Comparison of ENCODE assay signal across 20 mouse cellular contexts in genomic region chr6:31086283-31086682, GRCm38 (mm10).
DNase-seq lines count a peak whose midpoint lies in the region; ATAC-seq and TF ChIP-seq lines count a peak whose summit lies in the region.
"Had no signal": no experiment of that assay in that cellular context is flagged by ENCODE, and none has a peak within 500 bp of the region (broad histone marks: within the 10 kb centered on the region; RNA-seq: fewer than 3 reads in every experiment).

No protein-coding gene starts in this region.

- ATAC-seq in forebrain, postnatal 0 days, result no peak
- ATAC-seq: Patski had no signal

- H3K4me1 ChIP-seq in forebrain, embryonic 10.5 days, result peaks cover 48% of the 10 kb centered on the region
- peaks cover 20% of the 10 kb centered on the region for H3K4me1 ChIP-seq in forebrain, postnatal 0 days (ENCODE audit: insufficient read depth)
- peaks cover 9% of the 10 kb centered on the region; the same call in 1 of the 2 replicates for H3K4me1 ChIP-seq in spleen, adult 2 months (ENCODE audit: control insufficient read depth, insufficient read depth, insufficient read length)

- H3K4me3 ChIP-seq in forebrain, embryonic 10.5 days, result no peak overlapping the region
- no peak overlapping the region for H3K4me3 ChIP-seq in forebrain, postnatal 0 days (ENCODE audit: low read depth, low read length)
- no peak overlapping the region for H3K4me3 ChIP-seq in layer of hippocampus, adult 2 months
- H3K4me3 ChIP-seq in spleen, adult 2 months (ENCODE audit: extremely low read depth, insufficient read depth, insufficient read length), result no peak overlapping the region
- H3K4me3 ChIP-seq: embryonic facial prominence, embryonic 13.5 days; heart, adult 2 months; heart, embryonic 15.5 days had no signal

- no peaks in the 10 kb centered on the region for H3K9me3 ChIP-seq in forebrain, embryonic 10.5 days
- H3K9me3 ChIP-seq in forebrain, postnatal 0 days (ENCODE audit: low read length), result no peaks in the 10 kb centered on the region
- H3K9me3 ChIP-seq: embryonic facial prominence, embryonic 13.5 days; heart, embryonic 15.5 days had no signal

- 89% methylated on average over 5 of the region's 5 CpGs for WGBS in forebrain, embryonic 10.5 days
- 87% methylated on average over 5 of the region's 5 CpGs for WGBS in forebrain, postnatal 0 days
- WGBS in spleen, adult 2 months, result 94% methylated on average over 5 of the region's 5 CpGs

- no peak for TF ChIP-seq CTCF in forebrain, postnatal 0 days (IDR thresholded peaks at IDR 0.05; ENCODE audit: low read depth)
- no peak for TF ChIP-seq CTCF in layer of hippocampus, adult 2 months (conservative IDR thresholded peaks at IDR 0.05)
- TF ChIP-seq CTCF in spleen, adult 2 months (IDR thresholded peaks at IDR 0.05; ENCODE audit: extremely low read depth, insufficient read depth, insufficient read length, insufficient replicate concordance), result no peak

- H3K36me3 ChIP-seq in forebrain, embryonic 10.5 days (replicated peaks), result no peaks in the 10 kb centered on the region
- no peaks in the 10 kb centered on the region for H3K36me3 ChIP-seq in forebrain, postnatal 0 days (ENCODE audit: insufficient read depth)
- peaks cover 46% of the 10 kb centered on the region for H3K36me3 ChIP-seq in spleen, adult 2 months (ENCODE audit: control insufficient read depth, insufficient read depth, low read length)
- H3K36me3 ChIP-seq: embryonic facial prominence, embryonic 13.5 days; heart, embryonic 15.5 days had no signal

- H3K4me2 ChIP-seq in forebrain, postnatal 0 days (ENCODE audit: low read depth), result no peak overlapping the region
- H3K4me2 ChIP-seq: embryonic facial prominence, embryonic 13.5 days; heart, embryonic 11.5 days; heart, embryonic 15.5 days; hindbrain, embryonic 14.5 days had no signal

- no peak overlapping the region for H3K9ac ChIP-seq in forebrain, postnatal 0 days
- H3K9ac ChIP-seq: embryonic facial prominence, embryonic 13.5 days; heart, embryonic 15.5 days; hindbrain, embryonic 14.5 days had no signal

- DNase-seq in forebrain, embryonic 10.5 days (ENCODE audit: extremely low spot score, low spot score), result no peak
- no peak for DNase-seq in forebrain, postnatal 0 days
- DNase-seq in layer of hippocampus, adult 2 months (ENCODE audit: low spot score in 2 of 2), result no peak
- no peak for DNase-seq in layer of hippocampus, adult 18-20 months (ENCODE audit: low spot score in 2 of 2)
- DNase-seq in spleen, adult 2 months (ENCODE audit: low read depth in 1 of 2, low spot score in 2 of 2), result no peak
- no peak for DNase-seq in spleen, postnatal 36 days (ENCODE audit: low spot score in 2 of 2)
- DNase-seq in testis, postnatal 10 days (ENCODE audit: low spot score), result no peak
- DNase-seq: adrenal gland, postnatal 14 days; cerebellum, adult 18-20 months; cerebellum, adult 9-11 months; cerebellum, postnatal 36 days; gastrocnemius, postnatal 10 days; heart, adult 2 months; heart, postnatal 14 days had no signal

- H3K27me3 ChIP-seq in forebrain, embryonic 10.5 days (ENCODE audit: poor library complexity, severe bottlenecking), result no peaks in the 10 kb centered on the region; the same call in 1 of the 2 replicates
- no peaks in the 10 kb centered on the region for H3K27me3 ChIP-seq in forebrain, postnatal 0 days (ENCODE audit: insufficient read depth, low read length)
- H3K27me3 ChIP-seq in spleen, adult 2 months (ENCODE audit: control insufficient read depth, insufficient read depth, low read length), result no peaks in the 10 kb centered on the region
- H3K27me3 ChIP-seq: CH12.LX; embryonic facial prominence, embryonic 13.5 days; heart, embryonic 15.5 days; Patski had no signal

- TF ChIP-seq POLR2A in spleen, adult 2 months (IDR thresholded peaks at IDR 0.05; ENCODE audit: low read depth, low read length), result no peak

- H3K27ac ChIP-seq in forebrain, embryonic 10.5 days, result peak overlapping the region; percentile 53; the same call in 1 of the 2 replicates
- no peak overlapping the region for H3K27ac ChIP-seq in forebrain, postnatal 0 days (ENCODE audit: low read depth, low read length)
- peak overlapping the region; percentile 36; the same call in 1 of the 2 replicates for H3K27ac ChIP-seq in layer of hippocampus, adult 2 months
- peak overlapping the region; percentile 13; the same call in 1 of the 2 replicates for H3K27ac ChIP-seq in spleen, adult 2 months (ENCODE audit: insufficient read depth, low read length)
- H3K27ac ChIP-seq: embryonic facial prominence, embryonic 13.5 days; heart, adult 2 months; heart, embryonic 15.5 days; hindbrain, embryonic 14.5 days had no signal
